Mouse (Mus musculus): ENCODE data around the gene Phlpp2. TPM values are rescaled to one million over a fixed set of nuclear protein-coding genes. Genes with fewer than 3 reads are reported as not detected.
"Not testable (repeated sequence)": the region's sequence is repeated elsewhere in the genome, so short reads cannot be mapped to it uniquely, and the experiment has no call there.

Gene Phlpp2
- total RNA-seq, 1 experiment = 2.9 TPM

- H3K9me3 ChIP-seq (ENCODE audit: control insufficient read depth, insufficient read depth, low read depth, low read length) = no peaks in the 10 kb centered on the region
- H3K9ac ChIP-seq (ENCODE audit: insufficient read depth, low read depth, low read length, poor library complexity, severe bottlenecking) = peak overlapping the region; percentile 91
- H3K4me3 ChIP-seq (ENCODE audit: insufficient read depth in 1 of 2, low read depth in 1 of 2, low read length in 2 of 2, poor library complexity in 1 of 2, severe bottlenecking in 1 of 2) = peak overlapping the region; percentile 71 to 77
- no peak for TF ChIP-seq HCFC1 (IDR thresholded peaks at IDR 0.05; ENCODE audit: borderline replicate concordance, insufficient read depth, low read length)
- no peak for TF ChIP-seq MAFK (IDR thresholded peaks at IDR 0.05; ENCODE audit: insufficient read depth, low read depth, low read length)
- H3K4me1 ChIP-seq (ENCODE audit: control insufficient read depth in 2 of 2, insufficient read depth in 2 of 2, low read length in 2 of 2, poor library complexity in 1 of 2) = 0 out of 4 replicates have a peak, but pooled peaks cover 0 to 2% of the 10 kb centered on the region in 2 experiments
- DNase-seq (ENCODE audit: low read depth, low spot score) = no peak
- 0 out of 2 replicates have a peak overlapping the region, but pooled peaks have one; percentile 22 for H3K27ac ChIP-seq (ENCODE audit: insufficient read depth, low read depth, low read length, poor library complexity, severe bottlenecking)
- in situ Hi-C loops (cut with MboI; ENCODE audit: low sequenced_read_pairs in 2 of 2, unreplicated experiment in 2 of 2) = no loop called here
- H3K36me3 ChIP-seq (ENCODE audit: control insufficient read depth, insufficient read depth, low read length, poor library complexity, severe bottlenecking) = no peaks in the 10 kb centered on the region
Measured at GRCm38 (mm10) chr8:109868680-109869361, 479 bp downstream of the Phlpp2 start.

GRCm38 (mm10) chr8:109871056-109871455, 2.7 kb downstream of the Phlpp2 start:
- DNase-seq (ENCODE audit: low read depth, low spot score) = no peak
- Histone ChIP-seq H3K36me3 (ENCODE audit: control insufficient read depth, insufficient read depth, low read length, poor library complexity, severe bottlenecking) (no peaks in the 10 kb centered on the region), H3K27ac (ENCODE audit: insufficient read depth, low read depth, low read length, poor library complexity, severe bottlenecking) (no peak overlapping the region), H3K4me3 (ENCODE audit: insufficient read depth in 1 of 2, low read depth in 1 of 2, low read length in 2 of 2, poor library complexity in 1 of 2, severe bottlenecking in 1 of 2) (no peak overlapping the region), H3K9me3 (ENCODE audit: control insufficient read depth, insufficient read depth, low read depth, low read length) (no peaks in the 10 kb centered on the region), H3K4me1 (ENCODE audit: control insufficient read depth in 2 of 2, insufficient read depth in 2 of 2, low read length in 2 of 2, poor library complexity in 1 of 2) (peaks cover 2 to 3% of the 10 kb centered on the region in 2 experiments; a peak in 1 of 4 replicates), H3K9ac (ENCODE audit: insufficient read depth, low read depth, low read length, poor library complexity, severe bottlenecking) (no peak overlapping the region)
- in situ Hi-C loops (cut with MboI; ENCODE audit: low sequenced_read_pairs in 2 of 2, unreplicated experiment in 2 of 2) = no loop called here
- TF ChIP-seq CHD2 (IDR thresholded peaks at IDR 0.05; ENCODE audit: low read depth, low read length) (no peak), ZC3H11A (IDR thresholded peaks at IDR 0.05; ENCODE audit: borderline replicate concordance, low read depth, low read length) (no peak), MAFK (IDR thresholded peaks at IDR 0.05; ENCODE audit: insufficient read depth, low read depth, low read length) (no peak)

GRCm38 (mm10) chr8:109873800-109874199, 5.5 kb downstream of the Phlpp2 start:
- H3K4me1 ChIP-seq (ENCODE audit: control insufficient read depth in 2 of 2, insufficient read depth in 2 of 2, low read length in 2 of 2, poor library complexity in 1 of 2); H3K9ac ChIP-seq (ENCODE audit: insufficient read depth, low read depth, low read length, poor library complexity, severe bottlenecking); H3K4me3 ChIP-seq (ENCODE audit: insufficient read depth in 1 of 2, low read depth in 1 of 2, low read length in 2 of 2, poor library complexity in 1 of 2, severe bottlenecking in 1 of 2); H3K9me3 ChIP-seq (ENCODE audit: control insufficient read depth, insufficient read depth, low read depth, low read length); H3K27ac ChIP-seq (ENCODE audit: insufficient read depth, low read depth, low read length, poor library complexity, severe bottlenecking); DNase-seq (ENCODE audit: low read depth, low spot score); in situ Hi-C loops (cut with MboI; ENCODE audit: low sequenced_read_pairs in 2 of 2, unreplicated experiment in 2 of 2); H3K36me3 ChIP-seq (ENCODE audit: control insufficient read depth, insufficient read depth, low read length, poor library complexity, severe bottlenecking): not testable (repeated sequence)
- 0 out of 2 replicates have a peak, but pooled peaks have one; percentile 21 for TF ChIP-seq ZNF384 (IDR thresholded peaks at IDR 0.05; ENCODE audit: low read depth, low read length)

GRCm38 (mm10) chr8:109880012-109880662, 11.8 kb downstream of the Phlpp2 start:
- in situ Hi-C loops (cut with MboI; ENCODE audit: low sequenced_read_pairs in 2 of 2, unreplicated experiment in 2 of 2) = no loop called here
- Histone ChIP-seq H3K27ac (ENCODE audit: insufficient read depth, low read depth, low read length, poor library complexity, severe bottlenecking) (no peak overlapping the region), H3K4me1 (ENCODE audit: control insufficient read depth in 2 of 2, insufficient read depth in 2 of 2, low read length in 2 of 2, poor library complexity in 1 of 2) (no peaks in the 10 kb centered on the region), H3K9ac (ENCODE audit: insufficient read depth, low read depth, low read length, poor library complexity, severe bottlenecking) (no peak overlapping the region), H3K9me3 (ENCODE audit: control insufficient read depth, insufficient read depth, low read depth, low read length) (no peaks in the 10 kb centered on the region), H3K4me3 (ENCODE audit: insufficient read depth in 1 of 2, low read depth in 1 of 2, low read length in 2 of 2, poor library complexity in 1 of 2, severe bottlenecking in 1 of 2) (no peak overlapping the region), H3K36me3 (ENCODE audit: control insufficient read depth, insufficient read depth, low read length, poor library complexity, severe bottlenecking) (no peaks in the 10 kb centered on the region; the same call in 1 of the 2 replicates)
- TF ChIP-seq CHD2 (IDR thresholded peaks at IDR 0.05; ENCODE audit: low read depth, low read length) (no peak), HCFC1 (IDR thresholded peaks at IDR 0.05; ENCODE audit: borderline replicate concordance, insufficient read depth, low read length) (no peak), ZNF384 (IDR thresholded peaks at IDR 0.05; ENCODE audit: low read depth, low read length) (no peak), ZC3H11A (IDR thresholded peaks at IDR 0.05; ENCODE audit: borderline replicate concordance, low read depth, low read length) (no peak), MAFK (IDR thresholded peaks at IDR 0.05; ENCODE audit: insufficient read depth, low read depth, low read length) (no peak)
- no peak for DNase-seq (ENCODE audit: low read depth, low spot score)

GRCm38 (mm10) chr8:109885294-109885693, 17.0 kb downstream of the Phlpp2 start:
- in situ Hi-C loops (cut with MboI; ENCODE audit: low sequenced_read_pairs in 2 of 2, unreplicated experiment in 2 of 2) = no loop called here
- Histone ChIP-seq H3K4me1 (ENCODE audit: control insufficient read depth in 2 of 2, insufficient read depth in 2 of 2, low read length in 2 of 2, poor library complexity in 1 of 2) (no peaks in the 10 kb centered on the region), H3K9ac (ENCODE audit: insufficient read depth, low read depth, low read length, poor library complexity, severe bottlenecking) (no peak overlapping the region), H3K9me3 (ENCODE audit: control insufficient read depth, insufficient read depth, low read depth, low read length) (no peaks in the 10 kb centered on the region), H3K27ac (ENCODE audit: insufficient read depth, low read depth, low read length, poor library complexity, severe bottlenecking) (no peak overlapping the region), H3K36me3 (ENCODE audit: control insufficient read depth, insufficient read depth, low read length, poor library complexity, severe bottlenecking) (no peaks in the 10 kb centered on the region; the same call in 1 of the 2 replicates), H3K4me3 (ENCODE audit: insufficient read depth in 1 of 2, low read depth in 1 of 2, low read length in 2 of 2, poor library complexity in 1 of 2, severe bottlenecking in 1 of 2) (no peak overlapping the region)
- no peak for DNase-seq (ENCODE audit: low read depth, low spot score)
- TF ChIP-seq ZNF384 (IDR thresholded peaks at IDR 0.05; ENCODE audit: low read depth, low read length) (no peak), HCFC1 (IDR thresholded peaks at IDR 0.05; ENCODE audit: borderline replicate concordance, insufficient read depth, low read length) (no peak), MAFK (IDR thresholded peaks at IDR 0.05; ENCODE audit: insufficient read depth, low read depth, low read length) (no peak), CHD2 (IDR thresholded peaks at IDR 0.05; ENCODE audit: low read depth, low read length) (no peak), ZC3H11A (IDR thresholded peaks at IDR 0.05; ENCODE audit: borderline replicate concordance, low read depth, low read length) (no peak)

Data from ES-E14 (cell line).